Mouse (Mus musculus) CH12.LX (cell line): ENCODE measurements around the gene Bicdl1. TPM values are rescaled to one million over a fixed set of nuclear protein-coding genes. Genes with fewer than 3 reads are reported as not detected.

Experiments
- DNase-seq: peaks from one replicate; pipeline ENCODE4 v3.0.0-alpha.2; 2013; ENCODE audit errors: extremely low read depth
- H3K27ac ChIP-seq: 2 replicates; pipeline ENCODE4 v1.5.1; 2012; ENCODE audit warnings: low read depth, mild to moderate bottlenecking, control low read depth, moderate library complexity; ENCODE audit not compliant: insufficient read depth
- H3K27me3 ChIP-seq: replicated peaks from 2 replicates; pipeline ENCODE3; 2012; ENCODE audit warnings: inconsistent platforms
- H3K36me3 ChIP-seq, 2 experiments: replicated peaks in 1 of 2; 2 replicates each; pipeline versions ENCODE3 to v1.6.1; 2012; ENCODE audit warnings: inconsistent platforms in 1 of 2, low read length in 1 of 2, mild to moderate bottlenecking in 1 of 2, mixed read lengths in 1 of 2, moderate library complexity in 1 of 2; ENCODE audit not compliant: control insufficient read depth in 1 of 2, insufficient read depth in 1 of 2
- H3K4me1 ChIP-seq, 2 experiments: 2 replicates each; pipeline ENCODE4 v1.6.1; 2012; ENCODE audit warnings: inconsistent platforms in 1 of 2, moderate library complexity in 1 of 2; ENCODE audit not compliant: insufficient read depth in 2 of 2, control insufficient read depth in 1 of 2
- H3K4me2 ChIP-seq: 2 replicates; pipeline ENCODE4 v1.6.1; 2012; ENCODE audit warnings: low read depth, mild to moderate bottlenecking, control low read depth; ENCODE audit not compliant: poor library complexity, insufficient read depth, severe bottlenecking
- H3K4me3 ChIP-seq, 3 experiments: fragments of 150-350 bp in 1 of 3; sonication (generic) in 1 of 3; replicated peaks in 1 of 3; 2 replicates each; pipeline versions ENCODE3 to v1.5.1; 2011 to 2012; ENCODE audit warnings: low read depth in 2 of 3, low read length in 2 of 3, mild to moderate bottlenecking in 2 of 3, moderate library complexity in 2 of 3, control low read depth in 1 of 3, improper control_type of control experiment in 1 of 3, inconsistent platforms in 1 of 3, mixed read lengths in 1 of 3; ENCODE audit not compliant: poor library complexity in 1 of 3
- H3K79me2 ChIP-seq: replicated peaks from 2 replicates; pipeline ENCODE4 v1.6.1; 2012; ENCODE audit warnings: mild to moderate bottlenecking, moderate library complexity; ENCODE audit not compliant: control insufficient read depth, poor library complexity, insufficient read depth, severe bottlenecking; ENCODE audit errors: extremely low read depth
- H3K9ac ChIP-seq: 2 replicates; pipeline ENCODE4 v1.6.1; 2012; ENCODE audit warnings: low read depth, mild to moderate bottlenecking, control low read depth, moderate library complexity; ENCODE audit not compliant: insufficient read depth
- H3K9me3 ChIP-seq: replicated peaks from 2 replicates; pipeline ENCODE3; 2012; ENCODE audit warnings: low read length, inconsistent platforms, mixed read lengths
- BHLHE40 ChIP-seq: IDR thresholded peaks from 2 replicates; pipeline ENCODE4 v1.6.1; 2011; ENCODE audit warnings: mild to moderate bottlenecking, low read depth, low read length, improper control_type of control experiment
- CHD1 ChIP-seq: IDR thresholded peaks from 2 replicates; pipeline ENCODE4 v1.6.1; 2012; ENCODE audit warnings: low read depth, low read length, improper control_type of control experiment, inconsistent platforms
- CTCF ChIP-seq, 2 experiments: IDR thresholded peaks in 1 of 2; conservative IDR thresholded peaks in 1 of 2; 2 replicates each; pipeline ENCODE4 v1.5.1; 2011 to 2012; ENCODE audit warnings: low read depth in 2 of 2, low read length in 2 of 2, improper control_type of control experiment in 1 of 2, inconsistent platforms in 1 of 2, mild to moderate bottlenecking in 1 of 2, moderate library complexity in 1 of 2
- EP300 ChIP-seq: IDR thresholded peaks from 2 replicates; pipeline ENCODE4 v1.6.1; 2011; ENCODE audit warnings: low read length, improper control_type of control experiment
- ETS1 ChIP-seq: conservative IDR thresholded peaks from 2 replicates; pipeline ENCODE4 v1.6.1; 2012; ENCODE audit warnings: low read depth, mild to moderate bottlenecking, inconsistent platforms, low read length, improper control_type of control experiment, moderate library complexity
- GABPA ChIP-seq: IDR thresholded peaks from 2 replicates; pipeline ENCODE4 v1.6.1; 2012; ENCODE audit warnings: low read depth, low read length, improper control_type of control experiment, inconsistent platforms; ENCODE audit not compliant: insufficient replicate concordance
- IRF4 ChIP-seq: IDR thresholded peaks from 2 replicates; pipeline ENCODE4 v1.6.1; 2014; ENCODE audit warnings: low read depth, mild to moderate bottlenecking, inconsistent platforms, low read length, improper control_type of control experiment
- JUN ChIP-seq: IDR thresholded peaks from 2 replicates; pipeline ENCODE4 v1.6.1; 2011; ENCODE audit warnings: low read depth, mild to moderate bottlenecking, low read length, improper control_type of control experiment, moderate library complexity; ENCODE audit not compliant: insufficient read depth
- JUND ChIP-seq: conservative IDR thresholded peaks from 2 replicates; pipeline ENCODE4 v1.6.1; 2011; ENCODE audit warnings: low read depth, low read length, improper control_type of control experiment
- MAFK ChIP-seq: IDR thresholded peaks from 2 replicates; pipeline ENCODE4 v1.6.1; 2011; ENCODE audit warnings: low read length, improper control_type of control experiment; ENCODE audit not compliant: insufficient replicate concordance
- MAZ ChIP-seq: IDR thresholded peaks from 2 replicates; pipeline ENCODE4 v1.6.1; 2012; ENCODE audit warnings: low read depth, mild to moderate bottlenecking, inconsistent platforms, low read length, improper control_type of control experiment, moderate library complexity
- MEF2A ChIP-seq: IDR thresholded peaks from 2 replicates; pipeline ENCODE4 v1.6.1; 2014; ENCODE audit warnings: low read depth, mild to moderate bottlenecking, inconsistent platforms, low read length, improper control_type of control experiment, borderline replicate concordance
- MYC ChIP-seq: IDR thresholded peaks from 2 replicates; pipeline ENCODE4 v1.6.1; 2011; ENCODE audit warnings: low read depth, mild to moderate bottlenecking, improper control_type of control experiment, low read length
- POLR2AphosphoS2 ChIP-seq: IDR thresholded peaks from 2 replicates; pipeline ENCODE4 v1.6.1; 2011; ENCODE audit warnings: low read depth, low read length, improper control_type of control experiment
- RAD21 ChIP-seq: IDR thresholded peaks from 2 replicates; pipeline ENCODE4 v1.6.1; 2011; ENCODE audit warnings: low read depth, mild to moderate bottlenecking, low read length, improper control_type of control experiment, moderate library complexity
- RCOR1 ChIP-seq: conservative IDR thresholded peaks from 2 replicates; pipeline ENCODE4 v1.6.1; 2012; ENCODE audit warnings: low read depth, mild to moderate bottlenecking, inconsistent platforms, low read length, improper control_type of control experiment
- SIN3A ChIP-seq: IDR thresholded peaks from 2 replicates; pipeline ENCODE4 v1.6.1; 2012; ENCODE audit warnings: low read length, improper control_type of control experiment, inconsistent platforms
- SMC3 ChIP-seq: IDR thresholded peaks from 2 replicates; pipeline ENCODE4 v1.6.1; 2011; ENCODE audit warnings: low read depth, low read length, improper control_type of control experiment
- ZC3H11A ChIP-seq: IDR thresholded peaks from 2 replicates; pipeline ENCODE4 v1.6.1; 2012; ENCODE audit warnings: low read depth, mild to moderate bottlenecking, inconsistent platforms, low read length, improper control_type of control experiment
- ZMIZ1 ChIP-seq: IDR thresholded peaks from 2 replicates; pipeline ENCODE4 v1.6.1; 2012; ENCODE audit warnings: low read depth, mild to moderate bottlenecking, inconsistent platforms, low read length, improper control_type of control experiment
- ZNF384 ChIP-seq: IDR thresholded peaks from 2 replicates; pipeline ENCODE4 v1.6.1; 2012; ENCODE audit warnings: low read depth, low read length, improper control_type of control experiment, inconsistent platforms
- dilution Hi-C: fragments of 300-500 bp; cut with MboI; formaldehyde crosslinking; loops from 2 replicates; pipeline ENCODE4 v1.14.3; 2020; ENCODE audit warnings: low sequenced_read_pairs; ENCODE audit not compliant: extremely low pct_unique_long_range_greater_than_20kb, extremely low pct_ligation_motif_present
- in situ Hi-C: fragments of 300-500 bp; cut with MboI; formaldehyde crosslinking; loops from 3 replicates; pipeline ENCODE4 v1.14.3; 2019; ENCODE audit warnings: low sequenced_read_pairs, low pct_ligation_motif_present, low pct_unique_long_range_greater_than_20kb, mixed read lengths
- polyA plus RNA-seq: library from polyadenylated mRNA; unstranded; fragments of >175 nt; gene quantifications from 2 replicates; pipeline ENCODE4 v1.2.1, GENCODE M21; 2012; ENCODE audit warnings: low read depth; ENCODE audit not compliant: insufficient read length
- total RNA-seq, 2 experiments: library from RNA; depleted of rRNA; stranded (reverse); fragments of 300-350 nt in 1 of 2; fragments of >200 nt in 1 of 2; gene quantifications; 2 replicates each; pipeline ENCODE4 v1.2.3; 2012 to 2014

Gene Bicdl1
- total and polyA plus RNA-seq, 3 experiments = 1.9 to 3.5 (median 2.3) TPM

- H3K79me2 ChIP-seq = peaks cover 13% of the 10 kb centered on the region
- H3K27me3 ChIP-seq = no peaks in the 10 kb centered on the region
- TF ChIP-seq JUN = no peak
- TF ChIP-seq MAZ = no peak
- no peak for TF ChIP-seq ZMIZ1
- 0 out of 2 replicates have a peak, but pooled peaks have one; percentile 47 for TF ChIP-seq MAFK
- TF ChIP-seq RCOR1 = no peak
- TF ChIP-seq JUND = no peak
- no peak for TF ChIP-seq MEF2A
- no peak for TF ChIP-seq SIN3A
- peak; percentile 89 for TF ChIP-seq BHLHE40
- TF ChIP-seq RAD21 = no peak
- no peak for TF ChIP-seq ZNF384
- no peak for TF ChIP-seq MYC
- TF ChIP-seq ZC3H11A = no peak
- TF ChIP-seq CHD1 = no peak
- TF ChIP-seq EP300 = peak; percentile 45; the same call in 1 of the 2 replicates
- TF ChIP-seq SMC3 = no peak
- TF ChIP-seq CTCF (conservative IDR thresholded peaks at IDR 0.05 in 1 of 2, IDR thresholded peaks at IDR 0.05 in 1 of 2; ENCODE audit: low read depth in 2 of 2, low read length in 2 of 2) = no peak
- TF ChIP-seq ETS1 = peak; percentile 13; the same call in 1 of the 2 replicates
- 0 out of 2 replicates have a peak, but pooled peaks have one; percentile 30 for TF ChIP-seq IRF4
- TF ChIP-seq POLR2AphosphoS2 = no peak
- no peak overlapping the region for H3K9ac ChIP-seq
- dilution Hi-C loops (no loop called here), in situ Hi-C loops (no loop called here)
- no peak overlapping the region for H3K4me3 ChIP-seq
- H3K4me1 ChIP-seq = peaks cover 24 to 58% of the 10 kb centered on the region in 2 experiments
- no peak overlapping the region for H3K27ac ChIP-seq
- H3K36me3 ChIP-seq = peaks cover 0 to 5% of the 10 kb centered on the region in 2 experiments
- no peak for DNase-seq
- peak overlapping the region; percentile 68 for H3K4me2 ChIP-seq
- no peaks in the 10 kb centered on the region for H3K9me3 ChIP-seq
Measured at GRCm38 (mm10) chr5:115628083-115628482, 103.3 kb downstream of the Bicdl1 start.

GRCm38 (mm10) chr5:115626237-115626886, 105.1 kb downstream of the Bicdl1 start:
- H3K36me3 ChIP-seq = peaks cover 8 to 17% of the 10 kb centered on the region in 2 experiments
- DNase-seq = no peak
- no peak overlapping the region for H3K9ac ChIP-seq
- dilution Hi-C loops = no loop called here
- no peak for TF ChIP-seq GABPA
- TF ChIP-seq ZNF384 = no peak
- no peak overlapping the region for H3K4me3 ChIP-seq
- H3K79me2 ChIP-seq = no peaks in the 10 kb centered on the region
- H3K4me1 ChIP-seq = peaks cover 22 to 57% of the 10 kb centered on the region in 2 experiments
- no peak overlapping the region for H3K4me2 ChIP-seq
- H3K27ac ChIP-seq = no peak overlapping the region
- in situ Hi-C loops = no loop called here
- H3K27me3 ChIP-seq = no peaks in the 10 kb centered on the region
- H3K9me3 ChIP-seq = no peaks in the 10 kb centered on the region
